Mouse (Mus musculus) testis, postnatal 14 days (tissue): Measurements from ENCODE around the gene Slc37a1.

Experiments
- DNase-seq: peaks from one replicate; pipeline ENCODE4 v3.0.0; 2021; ENCODE audit warnings: low spot score

The Slc37a1 gene

DNA sequence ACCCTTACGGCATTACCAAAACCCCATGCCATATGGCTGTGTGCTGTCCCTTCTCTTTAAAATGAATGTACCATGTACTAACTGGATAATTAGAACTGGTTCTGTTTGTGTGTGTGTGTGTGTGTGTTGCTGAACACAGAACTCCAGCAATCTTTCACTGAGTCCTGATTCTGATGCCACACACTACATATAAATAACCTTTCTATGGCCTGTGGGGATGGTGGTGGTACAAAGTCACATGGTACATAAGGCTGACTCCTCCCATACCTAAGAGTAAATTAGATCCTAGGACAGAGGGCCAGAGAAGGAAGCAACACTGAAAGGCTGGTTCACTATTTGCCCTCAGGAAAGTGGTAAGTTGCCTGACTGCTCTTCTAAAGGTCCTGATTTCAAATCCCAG, at the start of gene Slc37a1:
TSS of gene Slc37a1 (plus strand) at position 301 of the 400 bp plus-strand sequence.
- DNase-seq: no peak

DNA sequence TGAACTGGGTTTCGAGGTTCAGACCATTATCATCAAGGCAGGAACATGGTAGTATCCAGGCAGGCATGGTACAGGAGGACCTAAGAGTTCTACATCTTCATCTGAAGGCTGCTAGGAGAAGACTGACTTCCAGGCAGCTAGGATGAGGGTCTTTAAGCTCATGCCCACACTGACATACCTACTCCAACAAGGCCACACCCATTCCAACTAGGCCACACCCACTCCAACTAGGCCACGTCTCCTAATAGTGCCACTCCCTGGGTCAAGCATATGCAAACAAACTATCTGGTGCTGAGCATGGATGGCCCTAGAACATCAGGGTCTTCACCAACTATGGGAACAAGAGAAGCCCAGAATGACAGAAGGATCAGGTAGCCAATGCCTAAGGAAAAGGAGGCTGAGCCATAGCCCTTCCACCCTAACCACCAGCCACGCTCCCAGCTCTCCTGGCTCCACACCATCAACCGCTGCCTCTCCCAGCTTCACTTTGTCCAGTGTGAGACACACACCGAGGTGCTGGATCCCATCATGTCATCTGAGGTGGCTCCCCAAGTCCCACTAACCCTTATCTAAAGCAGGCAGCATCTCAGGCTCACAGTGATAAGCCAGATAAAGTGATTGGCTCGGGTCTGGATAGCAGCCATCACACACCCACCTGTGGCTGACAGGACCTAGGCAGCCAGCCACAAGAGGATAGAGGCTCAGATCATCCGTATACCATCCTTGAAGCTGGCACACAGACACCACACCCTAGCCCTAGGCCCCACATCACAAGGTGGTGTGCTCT, 48.2 kb upstream of the Slc37a1 start:
- no peak for DNase-seq

DNA sequence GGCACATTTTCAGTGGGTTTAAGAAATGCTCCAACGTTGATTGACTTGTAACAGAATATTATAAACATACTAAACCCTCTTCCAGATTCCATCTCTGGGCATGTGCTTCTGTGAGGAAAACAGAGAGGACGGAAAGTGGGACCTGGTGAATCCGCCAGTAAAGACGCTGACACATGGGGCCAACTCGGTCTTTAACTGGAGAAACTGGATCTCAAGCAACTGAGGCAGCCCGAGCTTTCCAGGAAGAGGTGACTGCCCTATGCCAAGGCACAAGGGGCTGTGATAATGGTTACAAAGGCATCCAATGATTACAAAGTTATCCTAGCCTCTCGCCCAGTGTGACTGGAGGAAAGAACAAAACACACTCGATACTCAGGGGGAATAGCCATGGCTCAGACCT, 45.4 kb upstream of the Slc37a1 start:
- DNase-seq: no peak

DNA sequence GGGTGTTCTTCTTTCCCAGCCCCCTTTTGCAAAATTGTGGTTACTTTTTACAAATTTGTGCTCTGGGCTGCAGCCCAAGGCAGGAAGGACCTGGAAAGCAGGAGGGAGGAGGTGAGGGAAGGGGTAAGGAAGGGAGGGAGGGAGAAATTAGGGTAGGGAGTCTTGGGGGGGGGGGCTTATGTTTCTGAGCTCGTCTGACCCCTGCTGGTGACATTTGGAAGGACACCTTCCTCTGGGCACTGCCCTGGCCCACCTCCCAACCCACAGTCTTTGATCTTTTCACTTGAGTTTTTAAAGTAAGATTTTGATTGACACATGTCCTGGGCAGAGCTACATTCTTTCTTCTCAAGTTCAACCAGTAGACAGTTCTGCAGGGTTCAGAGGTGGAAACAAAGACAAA, 43.8 kb upstream of the Slc37a1 start:
- DNase-seq: no peak

DNA sequence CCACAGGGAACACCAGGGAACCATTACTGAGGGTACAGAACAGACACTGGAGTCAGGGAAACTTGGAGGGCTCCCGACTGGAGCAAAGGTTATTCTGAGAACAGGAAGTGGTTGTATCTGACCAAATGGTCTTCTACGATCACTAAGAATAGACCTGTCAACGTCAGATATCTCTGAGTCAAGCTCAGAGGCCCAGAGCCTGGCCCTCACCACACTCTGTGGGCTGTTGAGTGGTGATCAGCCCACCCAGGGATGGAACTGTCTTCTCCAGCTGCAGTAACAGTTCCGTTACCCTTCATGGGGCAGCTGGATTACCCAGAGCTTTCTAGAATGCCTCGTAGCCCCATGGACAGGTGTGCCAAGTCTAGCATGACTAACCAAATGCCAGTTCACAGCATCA, 41.3 kb upstream of the Slc37a1 start:
- DNase-seq: no peak

DNA sequence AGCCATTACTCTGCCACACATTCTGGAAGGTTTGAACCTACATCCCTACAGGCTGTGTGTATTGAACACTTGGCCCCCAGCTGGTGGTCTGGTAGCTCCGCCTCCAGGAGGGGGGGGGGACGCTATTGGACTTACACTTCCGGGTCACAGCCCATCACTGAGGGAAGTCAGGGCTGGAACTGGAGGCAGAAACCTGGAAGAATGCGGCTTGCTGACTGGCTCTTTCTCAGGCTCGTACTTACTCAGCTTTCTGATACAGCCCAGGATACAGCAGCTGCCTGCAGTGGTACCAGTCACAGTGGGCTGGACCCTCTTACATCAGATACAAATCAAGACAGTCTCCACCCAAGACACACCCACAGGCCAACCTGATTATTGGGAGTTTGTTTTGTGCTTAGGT, 39.4 kb upstream of the Slc37a1 start:
- no peak for DNase-seq

DNA sequence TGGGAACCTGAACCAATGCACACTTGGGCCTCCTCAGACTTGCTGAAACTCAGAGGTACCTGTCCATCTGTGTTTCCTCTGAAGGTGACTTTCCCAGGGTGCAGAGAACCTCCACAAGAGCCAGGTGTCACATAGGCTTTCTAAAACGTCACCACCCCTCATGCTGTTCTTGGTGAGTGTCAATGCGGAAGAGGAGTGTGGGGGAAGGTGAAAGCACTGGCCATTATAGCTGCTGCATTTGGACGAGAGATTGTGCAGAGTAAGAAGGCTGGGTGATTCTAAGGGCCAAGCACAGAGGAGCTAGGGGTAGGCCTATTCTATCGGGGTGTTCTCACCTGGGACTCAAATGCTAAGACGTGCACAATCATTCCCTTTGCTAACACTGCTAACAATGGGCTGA, 32.6 kb upstream of the Slc37a1 start:
- DNase-seq: no peak

DNA sequence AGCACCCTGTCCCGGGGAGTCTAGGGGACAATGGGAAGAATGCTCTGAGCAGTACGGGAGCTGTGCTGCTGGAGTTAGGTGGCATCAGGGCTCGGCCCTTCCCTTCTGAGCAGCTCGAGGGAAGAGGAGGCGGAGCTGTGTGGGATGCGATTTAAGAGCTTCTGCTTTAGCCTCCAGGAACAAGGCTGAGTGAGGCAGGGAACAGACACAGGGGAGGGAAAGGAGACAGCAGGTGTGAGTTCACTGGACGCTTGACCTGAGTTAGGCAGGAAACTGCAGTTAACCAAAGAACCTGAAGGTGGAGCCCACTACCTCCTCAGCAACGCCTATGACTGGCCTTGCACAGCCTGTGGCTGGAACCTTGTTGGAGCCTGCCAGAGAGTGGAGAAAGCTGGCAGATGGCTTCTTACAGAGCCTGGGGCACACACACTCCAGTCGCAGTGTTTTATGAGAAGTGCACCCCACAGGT, 32.1 kb upstream of the Slc37a1 start:
- peak; percentile 77 for DNase-seq

DNA sequence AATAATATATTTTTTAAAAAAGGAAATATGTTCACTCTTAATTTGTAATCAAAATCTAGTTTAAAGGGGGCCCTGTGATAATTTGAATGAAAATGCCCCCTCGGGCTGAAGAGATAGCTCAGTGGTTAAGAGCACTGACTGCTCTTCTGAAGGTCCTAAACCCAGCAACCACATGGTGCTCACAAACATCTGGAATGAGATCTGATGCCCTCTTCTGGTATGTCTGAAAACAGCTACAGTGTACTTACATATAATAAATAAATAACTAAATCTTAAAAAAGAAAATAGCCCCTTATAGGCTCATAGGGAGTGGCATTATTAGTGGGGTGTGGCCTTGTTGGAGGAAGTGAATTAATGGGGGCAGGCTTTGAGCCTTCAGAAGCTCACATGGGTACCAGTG, 29.4 kb upstream of the Slc37a1 start:
- no peak for DNase-seq

DNA sequence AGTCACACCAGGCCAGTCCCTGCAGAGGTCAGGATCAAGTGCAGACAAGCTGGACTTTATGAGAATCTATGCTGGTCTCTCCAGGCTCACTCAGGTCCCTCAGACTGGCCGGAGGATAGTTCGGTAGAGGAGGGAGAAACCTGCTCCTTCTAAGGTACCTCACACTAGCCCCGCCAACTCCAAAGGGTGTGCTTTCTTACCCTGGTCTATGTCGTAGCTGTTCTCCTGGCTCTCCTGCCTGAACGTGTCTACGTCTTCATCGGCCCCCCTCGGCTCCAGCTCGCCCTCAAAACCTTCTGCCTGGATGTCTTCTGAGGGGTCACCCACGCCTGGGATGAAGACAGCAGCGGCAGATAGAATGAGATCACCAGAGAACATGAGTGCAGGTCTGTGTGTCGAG, 28.7 kb upstream of the Slc37a1 start:
- no peak for DNase-seq

DNA sequence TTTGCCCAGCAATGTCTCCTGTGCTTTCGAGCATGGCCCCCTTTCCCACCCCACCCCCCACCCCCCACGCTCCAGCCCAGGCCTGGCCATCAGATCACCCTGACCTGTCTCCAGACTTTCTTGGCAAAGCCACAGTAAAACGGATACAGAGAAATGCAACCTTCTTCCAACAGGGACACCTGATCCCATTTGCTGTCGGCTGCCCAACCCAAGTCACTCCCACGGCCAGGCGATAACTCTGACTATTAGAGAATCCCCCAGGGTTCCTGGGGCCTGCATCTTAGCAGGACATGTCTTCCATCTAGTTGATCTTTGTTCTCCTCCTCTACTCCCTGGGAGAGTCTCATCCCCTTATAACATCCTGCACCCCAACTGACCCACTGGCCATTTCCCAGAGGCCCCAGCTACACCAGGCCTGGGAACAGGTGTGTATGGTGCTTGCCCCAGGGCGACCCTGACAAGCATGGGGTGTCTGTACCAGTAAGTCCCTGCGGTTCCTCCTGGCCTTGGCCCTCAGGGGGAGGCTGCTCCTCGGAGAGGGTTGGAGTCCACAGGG, 28.2 kb upstream of the Slc37a1 start:
- peak; percentile 69 for DNase-seq

DNA sequence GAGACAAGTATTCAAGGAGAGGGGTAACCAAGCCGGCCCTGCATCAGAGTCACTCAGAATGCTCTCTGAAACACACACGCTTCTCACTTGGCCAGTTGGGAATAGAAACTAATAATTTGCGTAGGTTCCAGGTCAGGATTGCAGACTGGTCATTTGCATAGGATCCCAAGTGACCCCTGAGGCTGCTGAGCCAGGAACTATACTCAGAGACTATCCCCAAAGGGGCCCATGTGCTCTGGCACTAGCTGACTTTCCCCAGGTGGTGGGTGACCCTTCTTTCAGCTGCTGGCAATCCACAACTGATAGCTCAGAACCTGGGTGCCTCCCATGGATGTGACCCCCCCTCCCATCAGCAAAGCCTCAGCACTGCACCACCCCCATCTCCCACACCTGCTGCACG, 27.4 kb upstream of the Slc37a1 start:
- DNase-seq: no peak

DNA sequence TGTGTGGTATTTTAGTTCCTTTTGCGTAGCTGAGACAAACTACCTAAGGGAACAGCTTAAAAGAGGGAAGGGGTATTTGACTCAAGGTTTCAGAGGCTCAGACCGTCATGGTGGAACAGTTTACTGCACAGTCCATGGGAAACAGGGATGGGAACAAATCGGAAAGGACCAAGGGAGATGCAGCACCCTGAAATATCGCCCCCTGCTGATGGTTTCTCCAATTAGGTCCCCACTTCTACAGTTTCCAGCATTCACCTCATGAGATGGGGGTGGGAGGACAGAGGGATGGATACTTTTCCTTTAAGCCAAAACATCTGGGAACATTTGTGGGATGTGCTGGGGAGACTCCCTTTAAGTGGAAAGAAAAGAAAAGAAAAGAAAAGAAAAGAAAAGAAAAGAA, 26.8 kb upstream of the Slc37a1 start:
- no peak for DNase-seq

DNA sequence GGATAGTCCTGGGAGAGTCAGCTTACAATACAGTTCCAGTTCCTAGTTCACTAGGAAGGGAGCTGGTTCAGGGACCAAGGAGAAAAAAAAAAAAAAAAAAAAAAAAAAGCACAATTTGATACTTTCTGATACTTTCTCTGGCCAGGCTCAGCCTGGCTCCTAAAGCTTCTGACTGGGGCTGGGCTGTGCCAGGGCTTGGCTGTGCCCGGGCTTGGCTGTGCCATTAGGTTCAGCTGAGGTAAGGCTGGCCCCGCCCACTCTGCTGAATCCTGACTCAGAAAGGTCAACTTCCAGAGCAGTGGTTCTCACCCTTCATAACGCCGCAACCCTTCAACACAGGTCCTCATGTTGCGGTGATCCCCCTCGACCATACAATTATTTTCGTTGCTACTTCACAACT, 26.2 kb upstream of the Slc37a1 start:
- peak; percentile 91 for DNase-seq

DNA sequence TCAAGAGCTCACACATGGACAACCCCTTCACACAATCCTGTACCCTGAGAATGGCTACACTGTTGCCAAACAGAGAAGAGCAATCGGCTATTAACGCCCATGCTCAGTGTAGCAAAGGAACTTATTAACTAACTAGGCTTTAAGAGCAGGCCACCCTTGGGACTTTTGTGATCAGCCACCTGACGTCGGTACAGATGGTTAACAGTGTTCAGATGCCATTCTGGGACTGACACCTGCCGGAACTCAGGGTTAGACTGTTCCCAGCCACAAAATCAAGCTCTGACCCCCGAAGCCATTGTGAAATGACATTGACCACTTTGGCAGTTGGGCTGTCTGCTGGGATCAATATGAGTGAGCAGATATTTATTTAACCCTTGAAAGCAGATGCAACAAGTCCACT, 25.2 kb upstream of the Slc37a1 start:
- peak; percentile 84 for DNase-seq

DNA sequence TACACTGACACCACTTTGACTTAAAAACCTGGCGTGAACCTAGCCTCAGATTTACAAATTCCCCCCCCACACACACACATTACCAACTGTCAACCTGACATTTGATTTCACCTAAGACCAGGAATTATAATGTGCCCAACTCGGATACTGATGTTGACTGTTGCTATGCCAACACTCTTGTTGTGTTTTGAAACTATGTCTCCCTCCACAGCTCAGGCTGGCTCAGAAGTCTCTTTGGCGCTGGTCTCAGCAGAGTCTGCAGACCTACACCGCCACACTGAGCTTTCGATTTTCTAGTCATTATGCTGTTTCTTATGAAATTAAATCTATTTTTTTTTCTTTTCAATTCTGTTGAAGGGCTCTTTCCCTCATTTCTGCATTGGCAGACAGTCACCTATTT, 23.9 kb upstream of the Slc37a1 start:
- DNase-seq: no peak

DNA sequence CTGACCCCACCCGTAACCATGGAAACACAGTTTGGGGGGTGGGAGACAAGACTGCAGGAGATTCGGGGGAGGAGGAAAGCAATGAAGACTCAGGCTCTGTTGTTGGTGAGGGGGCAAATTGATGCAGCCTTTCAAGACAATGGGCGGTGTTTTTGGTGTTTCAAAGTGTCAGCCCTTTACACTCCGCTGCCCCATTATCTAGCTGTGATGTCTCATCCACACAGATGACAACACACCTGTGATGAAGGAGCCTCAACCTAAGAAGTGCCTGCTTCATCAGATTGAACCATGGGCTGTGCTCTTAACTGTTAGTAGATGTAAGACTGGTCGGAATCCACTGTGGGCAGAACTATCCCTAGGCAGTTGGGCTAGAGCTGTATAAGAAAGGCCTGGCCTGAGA, 22.8 kb upstream of the Slc37a1 start:
- DNase-seq: no peak

DNA sequence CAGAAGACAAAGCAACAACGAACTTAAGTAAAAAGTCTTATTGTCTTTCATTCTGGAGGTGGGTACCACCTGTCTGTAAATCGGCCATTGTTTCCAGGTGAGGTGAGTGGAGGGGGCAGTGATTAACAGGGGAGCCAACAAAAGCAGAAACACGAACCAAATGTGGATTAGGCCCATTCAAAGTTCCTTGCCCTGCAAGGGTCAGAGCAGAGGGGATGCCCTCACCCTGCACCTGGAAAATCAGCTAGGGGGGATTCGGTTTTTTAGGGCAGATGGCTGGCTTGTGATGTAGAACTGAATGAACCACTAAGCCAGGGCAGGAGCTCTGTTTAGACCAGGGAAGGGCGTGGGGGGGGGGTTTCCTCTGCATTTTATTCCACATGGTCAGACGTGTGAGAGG, 22.2 kb upstream of the Slc37a1 start:
- no peak for DNase-seq

DNA sequence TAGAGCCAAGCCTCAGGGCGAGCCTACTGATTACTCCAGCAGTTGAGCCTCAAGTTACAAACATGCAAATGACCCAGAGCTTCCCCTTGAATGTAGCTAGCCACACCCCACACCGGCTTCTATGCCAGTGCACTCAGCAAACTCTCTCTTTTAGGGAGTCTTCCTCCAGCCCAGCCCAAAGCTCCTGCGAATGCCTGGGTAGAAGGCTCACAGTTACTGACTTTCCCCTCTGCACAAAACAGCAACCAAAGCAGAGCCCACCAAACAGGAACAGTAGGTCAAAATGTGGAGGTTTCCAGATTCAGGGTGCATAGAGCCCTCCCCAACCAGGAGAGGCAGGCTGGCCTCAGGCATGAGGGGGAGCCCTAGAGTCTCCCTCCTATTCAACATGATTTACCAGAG, 21.4 kb upstream of the Slc37a1 start:
- no peak for DNase-seq

DNA sequence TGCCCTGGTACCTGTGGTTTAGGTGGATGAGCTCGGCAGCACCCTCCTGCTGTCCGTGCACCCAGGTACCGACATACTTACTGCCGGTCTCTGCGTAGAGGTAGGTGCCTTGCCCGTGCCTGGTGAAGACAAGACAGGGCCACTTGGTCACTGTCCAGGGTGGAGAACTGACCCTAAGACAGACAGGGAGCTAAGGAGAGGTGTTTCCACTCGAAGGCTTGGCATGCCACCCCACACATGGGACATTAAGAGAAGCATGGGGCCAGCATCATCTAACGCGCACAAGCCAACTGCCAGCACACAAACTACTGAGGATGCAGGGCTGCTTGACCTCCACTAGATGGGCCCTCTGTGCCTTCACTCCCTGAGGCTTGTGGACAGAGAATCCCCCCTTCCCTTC, 20.8 kb upstream of the Slc37a1 start:
- no peak for DNase-seq

DNA sequence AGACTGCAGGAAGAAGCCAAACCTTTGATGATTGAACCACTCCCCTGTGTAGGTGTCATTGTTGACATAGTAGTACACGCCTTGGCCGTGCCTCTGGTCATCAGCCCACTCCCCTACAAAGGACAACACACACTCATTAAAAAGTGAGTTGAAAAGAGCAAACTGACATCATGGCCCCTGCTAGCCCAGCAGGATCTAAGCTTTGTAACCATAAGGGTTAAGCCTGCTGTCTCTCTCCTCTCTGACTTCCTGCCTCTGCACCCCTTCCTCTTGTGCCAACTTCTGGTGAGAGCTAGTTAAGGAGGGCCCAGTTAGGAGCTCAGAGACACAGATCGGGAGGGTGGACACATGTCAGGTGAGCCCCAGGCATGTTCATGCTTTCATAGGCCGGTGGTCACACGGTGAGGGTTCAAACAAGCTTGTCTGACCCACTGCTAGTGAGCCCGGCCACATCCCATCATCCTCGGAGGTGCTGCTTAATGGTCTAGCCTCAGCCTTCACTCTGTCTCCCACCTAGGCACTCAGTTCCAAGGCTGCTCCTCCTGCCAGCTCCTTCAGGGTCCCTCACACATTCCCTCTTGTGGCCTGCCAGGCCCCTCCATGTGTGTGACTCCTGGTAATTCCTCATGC, 20.2 kb upstream of the Slc37a1 start:
- no peak for DNase-seq

DNA sequence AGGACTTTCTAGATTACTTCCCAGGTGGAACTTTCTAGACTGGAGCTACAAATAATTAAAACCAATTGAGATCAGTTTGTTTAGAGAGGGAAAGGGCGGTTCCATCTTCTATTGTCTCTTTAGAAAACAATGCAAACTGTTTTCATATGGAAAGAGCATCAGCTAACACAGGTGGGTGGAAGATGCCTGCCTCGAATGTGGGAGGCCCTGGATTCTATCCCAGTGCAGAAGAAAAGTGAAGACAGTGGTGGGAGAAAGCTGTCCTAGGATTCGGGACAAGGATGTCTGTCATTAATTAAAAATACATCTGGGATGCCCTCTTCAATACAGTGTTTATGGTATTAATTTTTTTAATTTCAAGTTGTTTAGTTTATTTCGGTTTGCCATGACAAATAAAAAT, 19.5 kb upstream of the Slc37a1 start:
- no peak for DNase-seq

DNA sequence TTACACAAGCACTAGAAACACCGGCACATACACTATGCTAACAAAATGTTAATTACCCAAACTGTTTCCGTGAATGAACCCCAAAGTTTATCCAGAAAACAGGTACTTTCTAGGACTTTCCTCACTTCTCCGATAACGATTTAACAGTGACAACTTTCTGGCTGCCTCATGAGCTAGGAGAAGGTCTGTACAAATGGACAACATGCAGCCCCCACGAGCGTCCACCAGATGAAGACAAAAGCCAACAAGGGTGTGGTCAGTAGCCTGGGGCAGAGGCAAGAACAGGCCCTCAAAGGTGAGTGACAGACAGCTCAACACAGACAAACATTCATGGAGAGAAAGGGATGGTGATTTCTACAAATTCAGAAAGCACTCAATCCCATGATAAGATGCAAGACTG, 19.0 kb upstream of the Slc37a1 start:
- no peak for DNase-seq

DNA sequence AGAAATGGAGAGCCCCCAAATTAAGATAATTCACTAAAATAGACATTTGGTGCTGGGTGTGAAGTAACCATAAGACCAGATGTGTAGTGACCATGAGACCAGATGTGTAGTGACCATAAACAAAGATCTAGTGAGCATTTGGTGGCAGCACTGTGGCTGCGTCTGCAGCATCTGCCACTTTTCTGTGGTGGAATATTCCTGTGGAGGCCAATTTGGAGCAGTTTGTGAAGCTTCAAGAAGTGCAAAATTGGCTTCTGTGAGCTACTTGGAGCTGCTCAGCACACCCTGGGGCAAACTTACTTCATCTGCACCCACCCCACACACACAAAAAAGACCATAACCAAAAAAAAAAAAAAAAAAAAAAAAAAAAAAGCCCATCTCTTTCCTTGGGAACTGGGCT, 18.6 kb upstream of the Slc37a1 start:
- DNase-seq: no peak
